Mouse (Mus musculus): Measurements from ENCODE around the gene Dpf1.

GRCm38 (mm10) chr7:29309749-29310148 is 6.0 kb downstream of the Dpf1 start:
- TF ChIP-seq TAL1 (IDR thresholded peaks at IDR 0.05; ENCODE audit: low read length) = no peak
- TF ChIP-seq GATA1 (IDR thresholded peaks at IDR 0.05; ENCODE audit: low read length) = no peak

Measured in erythroblast, embryonic 14.5 days (primary cell).